Mouse (Mus musculus): ENCODE measurements around the gene Bmp8a.

- TF ChIP-seq POLR2A (IDR thresholded peaks at IDR 0.05; ENCODE audit: borderline replicate concordance, control insufficient read depth, low read depth, low read length): no peak
- no peak for TF ChIP-seq CTCF (IDR thresholded peaks at IDR 0.05; ENCODE audit: control insufficient read depth, insufficient read depth, low read length)
Measured at GRCm38 (mm10) chr4:123289038-123289437, 54.0 kb downstream of the Bmp8a start.
